Mouse (Mus musculus) ES-Bruce4 (cell line): ENCODE measurements at regions not wholly inside any gene's neighbourhood (a gene's known extent, or its start where the extent isn't known, plus 50 kb on each side); places are given as distances from the start of the nearest gene placed in this dataset.

ENCODE experiments used
- H3K27ac ChIP-seq: 2 replicates; pipeline ENCODE4 v1.5.1; 2012; ENCODE audit warnings: low read length, inconsistent platforms; ENCODE audit not compliant: insufficient read depth
- H3K27me3 ChIP-seq: 2 replicates; pipeline ENCODE4 v1.6.1; 2012; ENCODE audit warnings: mild to moderate bottlenecking, low read length, inconsistent platforms; ENCODE audit not compliant: control insufficient read depth, poor library complexity, insufficient read depth, severe bottlenecking
- H3K36me3 ChIP-seq: 2 replicates; pipeline ENCODE4 v1.6.1; 2012; ENCODE audit warnings: inconsistent platforms, mild to moderate bottlenecking, low read length, moderate library complexity; ENCODE audit not compliant: control insufficient read depth, poor library complexity, insufficient read depth, severe bottlenecking
- H3K4me1 ChIP-seq: one replicate; pipeline ENCODE4 v1.8.1; 2011; ENCODE audit warnings: low read length; ENCODE audit not compliant: control insufficient read depth, insufficient read depth
- H3K4me3 ChIP-seq: 2 replicates; pipeline ENCODE4 v1.5.1; 2011; ENCODE audit warnings: low read depth, mild to moderate bottlenecking, low read length
- H3K9ac ChIP-seq: 2 replicates; pipeline ENCODE4 v1.6.1; 2012; ENCODE audit warnings: low read depth, mild to moderate bottlenecking, inconsistent platforms; ENCODE audit not compliant: poor library complexity, severe bottlenecking
- H3K9me3 ChIP-seq: replicated peaks from 2 replicates; pipeline ENCODE4 v1.6.1; 2012; ENCODE audit warnings: mild to moderate bottlenecking, low read length, inconsistent platforms; ENCODE audit not compliant: control insufficient read depth, poor library complexity, insufficient read depth, severe bottlenecking
- CTCF ChIP-seq: IDR thresholded peaks from one replicate; pipeline ENCODE4 v1.8.1; 2011; ENCODE audit warnings: low read depth, low read length
- EP300 ChIP-seq: IDR thresholded peaks from 2 replicates; pipeline ENCODE4 v1.6.1; 2011; ENCODE audit warnings: low read depth, low read length; ENCODE audit not compliant: insufficient read depth
- POLR2A ChIP-seq: IDR thresholded peaks from one replicate; pipeline ENCODE4 v1.8.1; 2011; ENCODE audit warnings: low read length; ENCODE audit not compliant: insufficient read depth

- H3K27ac ChIP-seq, result no peak overlapping the region
- no peaks in the 10 kb centered on the region for H3K4me1 ChIP-seq
- H3K4me3 ChIP-seq, result no peak overlapping the region
- no peaks in the 10 kb centered on the region for H3K36me3 ChIP-seq
- TF ChIP-seq POLR2A (no peak), CTCF (no peak), EP300 (no peak)
- H3K27me3 ChIP-seq, result no peaks in the 10 kb centered on the region
- peaks cover 9% of the 10 kb centered on the region; the same call in 1 of the 2 replicates for H3K9me3 ChIP-seq
- no peak overlapping the region for H3K9ac ChIP-seq
Observed at GRCm38 (mm10) chr6:112218248-112218647, 55.3 kb upstream of the Lmcd1 start.

- H3K27me3 ChIP-seq, result no peaks in the 10 kb centered on the region
- no peaks in the 10 kb centered on the region for H3K4me1 ChIP-seq
- no peak for TF ChIP-seq EP300
- TF ChIP-seq CTCF, result no peak
- no peak for TF ChIP-seq POLR2A
- H3K27ac ChIP-seq, result no peak overlapping the region
- no peak overlapping the region for H3K4me3 ChIP-seq
- peaks cover 2% of the 10 kb centered on the region; the same call in 1 of the 2 replicates for H3K9me3 ChIP-seq
- H3K9ac ChIP-seq, result no peak overlapping the region
- no peaks in the 10 kb centered on the region for H3K36me3 ChIP-seq
Observed at GRCm38 (mm10) chr6:112219641-112220040, 53.9 kb upstream of the Lmcd1 start.

GRCm38 (mm10) chr6:112220149-112220548 is 53.4 kb upstream of the Lmcd1 start:
- H3K4me1 ChIP-seq, result no peaks in the 10 kb centered on the region
- H3K36me3 ChIP-seq, result no peaks in the 10 kb centered on the region
- H3K27me3 ChIP-seq, result no peaks in the 10 kb centered on the region
- no peak overlapping the region for H3K9ac ChIP-seq
- TF ChIP-seq CTCF (no peak), EP300 (no peak), POLR2A (no peak)
- 0 out of 2 replicates have a peak, but pooled peaks cover 2% of the 10 kb centered on the region for H3K9me3 ChIP-seq
- no peak overlapping the region for H3K27ac ChIP-seq
- H3K4me3 ChIP-seq, result no peak overlapping the region

DNA sequence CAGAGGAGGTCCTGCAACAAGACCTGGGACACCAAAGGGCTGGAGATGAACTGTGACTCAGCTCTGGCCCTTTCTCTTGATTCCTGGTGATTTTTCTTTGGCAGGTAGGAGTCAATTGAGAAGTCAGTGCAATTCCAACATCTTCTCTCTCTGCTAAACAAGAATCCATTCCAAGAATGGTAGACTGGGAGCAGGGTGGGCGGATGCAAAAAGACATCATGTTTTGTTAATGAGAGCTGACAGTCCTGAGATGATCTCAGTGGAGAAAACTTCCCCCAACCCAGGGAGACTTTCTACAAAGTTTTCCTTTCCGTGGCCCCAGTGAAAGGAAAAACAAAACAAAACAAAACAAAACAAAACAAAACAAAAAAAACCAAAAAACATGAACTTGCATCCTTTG is 52.2 kb upstream of the Lmcd1 start:
- H3K36me3 ChIP-seq, result no peaks in the 10 kb centered on the region
- no peak overlapping the region for H3K27ac ChIP-seq
- H3K4me1 ChIP-seq, result no peaks in the 10 kb centered on the region
- 0 out of 2 replicates have a peak, but pooled peaks cover 2% of the 10 kb centered on the region for H3K9me3 ChIP-seq
- H3K27me3 ChIP-seq, result no peaks in the 10 kb centered on the region
- no peak overlapping the region for H3K4me3 ChIP-seq
- no peak for TF ChIP-seq EP300
- TF ChIP-seq CTCF, result no peak
- H3K9ac ChIP-seq, result no peak overlapping the region

GRCm38 (mm10) chr6:112223325-112223724 is 50.2 kb upstream of the Lmcd1 start:
- Histone ChIP-seq H3K27ac (no peak overlapping the region), H3K4me3 (no peak overlapping the region), H3K27me3 (no peaks in the 10 kb centered on the region), H3K9ac (no peak overlapping the region), H3K9me3 (0 out of 2 replicates have a peak, but pooled peaks cover 2% of the 10 kb centered on the region), H3K36me3 (no peaks in the 10 kb centered on the region), H3K4me1 (no peaks in the 10 kb centered on the region)
- TF ChIP-seq POLR2A (no peak), CTCF (no peak), EP300 (no peak)
